Mouse (Mus musculus) hindbrain, embryonic 12.5 days (tissue): ENCODE results near the gene Zfp652. TPM values are rescaled to one million over a fixed set of nuclear protein-coding genes. Genes with fewer than 3 reads are reported as not detected.
"Not testable (repeated sequence)": the region's sequence is repeated elsewhere in the genome, so short reads cannot be mapped to it uniquely, and the experiment has no call there.

Source experiments
- ATAC-seq: fragments of 200-750 bp; cut with Nextera tagmentation; 2 replicates; pipeline ENCODE4 v1.8.0; 2017; ENCODE audit warnings: moderate TSS enrichment; ENCODE audit not compliant: low FRiP score
- H3K27ac ChIP-seq: fragments of 300-500 bp; sonication (generic); 2 replicates; pipeline ENCODE4 v1.5.1; 2016; ENCODE audit warnings: mild to moderate bottlenecking
- H3K27me3 ChIP-seq: fragments of 300-500 bp; sonication (generic); 2 replicates; pipeline ENCODE4 v1.6.1; 2016; ENCODE audit warnings: mild to moderate bottlenecking
- H3K36me3 ChIP-seq: fragments of 300-500 bp; sonication (generic); 2 replicates; pipeline ENCODE4 v1.6.1; 2016; ENCODE audit warnings: mild to moderate bottlenecking
- H3K4me1 ChIP-seq: fragments of 300-500 bp; sonication (generic); 2 replicates; pipeline ENCODE4 v1.6.1; 2016
- H3K4me2 ChIP-seq: fragments of 300-500 bp; sonication (generic); replicated peaks from 2 replicates; pipeline ENCODE4 v1.6.1; 2016; ENCODE audit warnings: mild to moderate bottlenecking
- H3K4me3 ChIP-seq: fragments of 300-500 bp; sonication (generic); 2 replicates; pipeline ENCODE4 v1.5.1; 2016; ENCODE audit warnings: mild to moderate bottlenecking
- H3K9ac ChIP-seq: fragments of 300-500 bp; sonication (generic); 2 replicates; pipeline ENCODE4 v1.6.1; 2016; ENCODE audit warnings: mild to moderate bottlenecking, moderate library complexity
- H3K9me3 ChIP-seq: fragments of 300-500 bp; sonication (generic); replicated peaks from 2 replicates; pipeline ENCODE4 v1.6.1; 2016; ENCODE audit warnings: mild to moderate bottlenecking
- WGBS: fragments of 180-500 bp; shearing (Covaris S2); methylation state at CpG from one replicate; pipeline ENCODE4 v1.1.7; 2016; 5-methylcytosine and 5-hydroxymethylcytosine counted together
- polyA plus RNA-seq: library from polyadenylated mRNA; unstranded; fragments of >200 nt; fragmentation: Nextera tagmentation; extraction: Ambion mirVana; gene quantifications from 2 replicates; pipeline ENCODE4 v1.2.1, GENCODE M21; 2016

The Zfp652 gene
- polyA plus RNA-seq, 1 experiment from 2014 or later, result 30.5 TPM

- no peak for ATAC-seq
- no peak overlapping the region for H3K4me3 ChIP-seq
- WGBS, result 82% methylated on average over 4 of the region's 4 CpGs
Measured at GRCm38 (mm10) chr11:95746821-95747220, 34.3 kb downstream of the Zfp652 start.

DNA sequence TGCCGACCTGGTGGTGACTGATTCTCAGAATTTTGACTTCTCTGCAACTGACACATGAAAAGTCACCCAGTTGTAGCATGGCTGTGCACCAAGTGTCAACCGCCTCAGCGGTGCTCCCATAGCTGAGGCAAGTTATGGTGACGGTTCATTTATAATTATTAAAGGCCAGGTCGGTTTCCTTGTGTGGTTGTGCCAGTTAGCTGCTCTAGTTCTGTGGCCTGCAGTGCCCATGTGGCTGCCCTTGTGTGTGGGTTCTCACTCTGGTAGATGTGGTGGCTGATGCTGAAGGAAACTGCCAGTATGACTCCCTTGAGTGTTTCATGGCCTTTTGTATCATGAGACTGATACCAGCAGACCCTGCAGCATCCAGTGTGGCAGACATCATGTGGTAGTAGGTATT, 35.9 kb downstream of the Zfp652 start:
- H3K4me2 ChIP-seq, result no peak overlapping the region
- no peaks in the 10 kb centered on the region for H3K27me3 ChIP-seq
- H3K9me3 ChIP-seq, result peaks cover 4% of the 10 kb centered on the region; the same call in 1 of the 2 replicates
- H3K4me3 ChIP-seq, result no peak overlapping the region
- no peaks in the 10 kb centered on the region for H3K4me1 ChIP-seq
- WGBS, result 91% methylated on average over 5 of the region's 5 CpGs
- H3K27ac ChIP-seq, result no peak overlapping the region
- no peak overlapping the region for H3K9ac ChIP-seq
- ATAC-seq, result no peak
- H3K36me3 ChIP-seq, result peaks cover 29% of the 10 kb centered on the region

More at GRCm38 (mm10) chr11:95746821-95747220, 34.3 kb downstream of the Zfp652 start:
- Histone ChIP-seq H3K9me3 (peaks cover 4% of the 10 kb centered on the region; the same call in 1 of the 2 replicates), H3K36me3 (peaks cover 24% of the 10 kb centered on the region), H3K4me2 (no peak overlapping the region), H3K27me3 (no peaks in the 10 kb centered on the region), H3K27ac (no peak overlapping the region), H3K4me1 (no peaks in the 10 kb centered on the region), H3K9ac (no peak overlapping the region)

- no peak for ATAC-seq
- H3K27me3 ChIP-seq, result no peaks in the 10 kb centered on the region
- H3K4me3 ChIP-seq, result no peak overlapping the region
- no peaks in the 10 kb centered on the region for H3K4me1 ChIP-seq
- WGBS, result 94% methylated on average over 15 of the region's 15 CpGs
- H3K36me3 ChIP-seq, result peaks cover 34% of the 10 kb centered on the region
- no peak overlapping the region for H3K27ac ChIP-seq
- no peak overlapping the region for H3K4me2 ChIP-seq
- H3K9ac ChIP-seq, result no peak overlapping the region
- peaks cover 4% of the 10 kb centered on the region; the same call in 1 of the 2 replicates for H3K9me3 ChIP-seq
Measured at GRCm38 (mm10) chr11:95749619-95750018, 37.1 kb downstream of the Zfp652 start.

- H3K4me3 ChIP-seq, result no peak overlapping the region
- peaks cover 3% of the 10 kb centered on the region; the same call in 1 of the 2 replicates for H3K9me3 ChIP-seq
- 8% methylated on average over 1 of the region's 1 CpGs for WGBS
- no peak overlapping the region for H3K9ac ChIP-seq
- H3K4me2 ChIP-seq, result no peak overlapping the region
- no peaks in the 10 kb centered on the region for H3K4me1 ChIP-seq
- peaks cover 35% of the 10 kb centered on the region for H3K36me3 ChIP-seq
- H3K27me3 ChIP-seq, result no peaks in the 10 kb centered on the region
- no peak for ATAC-seq
- no peak overlapping the region for H3K27ac ChIP-seq
Measured at GRCm38 (mm10) chr11:95750995-95751394, 38.5 kb downstream of the Zfp652 start.

GRCm38 (mm10) chr11:95755137-95755536, 42.7 kb downstream of the Zfp652 start:
- not testable (repeated sequence) for H3K9ac ChIP-seq, H3K27ac ChIP-seq, H3K27me3 ChIP-seq, H3K4me1 ChIP-seq, ATAC-seq, H3K4me2 ChIP-seq, H3K9me3 ChIP-seq, H3K4me3 ChIP-seq
- peaks cover 25% of the 10 kb centered on the region for H3K36me3 ChIP-seq
- 97% methylated on average over 4 of the region's 4 CpGs for WGBS

GRCm38 (mm10) chr11:95760521-95760920, 48.0 kb downstream of the Zfp652 start:
- no peak for ATAC-seq
- peaks cover 13% of the 10 kb centered on the region for H3K36me3 ChIP-seq
- H3K9ac ChIP-seq, result no peak overlapping the region
- no peaks in the 10 kb centered on the region for H3K4me1 ChIP-seq
- no peaks in the 10 kb centered on the region for H3K9me3 ChIP-seq
- H3K4me3 ChIP-seq, result no peak overlapping the region
- H3K4me2 ChIP-seq, result no peak overlapping the region
- no peaks in the 10 kb centered on the region for H3K27me3 ChIP-seq
- 92% methylated on average over 5 of the region's 5 CpGs for WGBS
- H3K27ac ChIP-seq, result no peak overlapping the region

- Histone ChIP-seq H3K4me2 (no peak overlapping the region), H3K36me3 (peaks cover 13% of the 10 kb centered on the region), H3K27me3 (no peaks in the 10 kb centered on the region), H3K9ac (no peak overlapping the region), H3K9me3 (no peaks in the 10 kb centered on the region), H3K4me1 (no peaks in the 10 kb centered on the region), H3K27ac (no peak overlapping the region), H3K4me3 (no peak overlapping the region)
- ATAC-seq, result no peak
- WGBS, result 90% methylated on average over 4 of the region's 4 CpGs
Measured at GRCm38 (mm10) chr11:95762996-95763395, 50.5 kb downstream of the Zfp652 start.

- H3K4me1 ChIP-seq, result no peaks in the 10 kb centered on the region
- ATAC-seq, result no peak
- H3K27me3 ChIP-seq, result no peaks in the 10 kb centered on the region
- no peak overlapping the region for H3K4me3 ChIP-seq
- 52% methylated on average over 8 of the region's 8 CpGs for whole genome bisulfite sequencing
- no peak overlapping the region for H3K9ac ChIP-seq
- no peak overlapping the region for H3K4me2 ChIP-seq
- H3K36me3 ChIP-seq, result peaks cover 18% of the 10 kb centered on the region
- H3K9me3 ChIP-seq, result no peaks in the 10 kb centered on the region
- H3K27ac ChIP-seq, result no peak overlapping the region
Measured at GRCm38 (mm10) chr11:95764806-95765205, 52.3 kb downstream of the Zfp652 start.

DNA sequence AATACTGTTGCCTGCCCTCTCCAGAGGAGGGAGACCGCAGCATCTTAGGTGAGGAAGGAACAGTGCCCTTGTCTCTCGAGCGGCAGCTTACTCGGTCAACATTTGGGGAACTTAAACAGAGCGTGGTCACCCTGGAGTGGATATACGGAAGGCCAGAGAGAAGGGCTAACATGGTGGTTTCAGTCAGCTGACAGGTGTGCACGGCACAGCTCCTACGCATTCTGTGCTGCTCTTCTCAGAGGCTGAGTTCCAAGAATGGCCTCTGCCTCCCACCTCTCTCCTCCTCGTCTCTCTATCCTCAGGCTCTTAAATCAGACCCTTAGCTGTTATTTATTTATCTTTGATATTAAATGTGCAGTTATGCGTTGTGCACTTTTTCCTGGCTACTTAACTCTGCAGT, 52.9 kb downstream of the Zfp652 start:
- Histone ChIP-seq H3K27me3 (no peaks in the 10 kb centered on the region), H3K9ac (no peak overlapping the region), H3K27ac (no peak overlapping the region), H3K4me1 (no peaks in the 10 kb centered on the region), H3K9me3 (no peaks in the 10 kb centered on the region), H3K36me3 (peaks cover 18% of the 10 kb centered on the region), H3K4me2 (no peak overlapping the region), H3K4me3 (no peak overlapping the region)
- ATAC-seq, result no peak
- 88% methylated on average over 10 of the region's 10 CpGs for WGBS

GRCm38 (mm10) chr11:95768244-95768643, 55.8 kb downstream of the Zfp652 start:
- 78% methylated on average over 6 of the region's 6 CpGs for WGBS
- H3K4me1 ChIP-seq, result no peaks in the 10 kb centered on the region
- no peak overlapping the region for H3K4me3 ChIP-seq
- no peak overlapping the region for H3K4me2 ChIP-seq
- H3K9me3 ChIP-seq, result no peaks in the 10 kb centered on the region
- peaks cover 16% of the 10 kb centered on the region for H3K36me3 ChIP-seq
- H3K27me3 ChIP-seq, result no peaks in the 10 kb centered on the region
- ATAC-seq, result no peak
- H3K9ac ChIP-seq, result no peak overlapping the region
- H3K27ac ChIP-seq, result no peak overlapping the region

GRCm38 (mm10) chr11:95769208-95769607, 56.7 kb downstream of the Zfp652 start:
- ATAC-seq, result no peak
- no peak overlapping the region for H3K4me3 ChIP-seq
- H3K4me1 ChIP-seq, result no peaks in the 10 kb centered on the region
- H3K27me3 ChIP-seq, result no peaks in the 10 kb centered on the region
- H3K9me3 ChIP-seq, result no peaks in the 10 kb centered on the region
- 89% methylated on average over 10 of the region's 10 CpGs for WGBS
- H3K27ac ChIP-seq, result no peak overlapping the region
- peaks cover 6% of the 10 kb centered on the region for H3K36me3 ChIP-seq
- no peak overlapping the region for H3K9ac ChIP-seq
- H3K4me2 ChIP-seq, result no peak overlapping the region

- no peaks in the 10 kb centered on the region for H3K4me1 ChIP-seq
- H3K27ac ChIP-seq, result no peak overlapping the region
- no peak for ATAC-seq
- H3K4me2 ChIP-seq, result no peak overlapping the region
- H3K4me3 ChIP-seq, result no peak overlapping the region
- H3K27me3 ChIP-seq, result no peaks in the 10 kb centered on the region
- no peaks in the 10 kb centered on the region for H3K9me3 ChIP-seq
- no peak overlapping the region for H3K9ac ChIP-seq
- peaks cover 5% of the 10 kb centered on the region; the same call in 1 of the 2 replicates for H3K36me3 ChIP-seq
- 60% methylated on average over 9 of the region's 9 CpGs for WGBS
Measured at GRCm38 (mm10) chr11:95770720-95771364, 58.4 kb downstream of the Zfp652 start.

GRCm38 (mm10) chr11:95771665-95772064, 59.2 kb downstream of the Zfp652 start:
- WGBS, result 88% methylated on average over 8 of the region's 8 CpGs
- no peak for ATAC-seq
- H3K9ac ChIP-seq, result no peak overlapping the region
- no peak overlapping the region for H3K4me2 ChIP-seq
- no peaks in the 10 kb centered on the region for H3K4me1 ChIP-seq
- H3K27me3 ChIP-seq, result no peaks in the 10 kb centered on the region
- H3K9me3 ChIP-seq, result no peaks in the 10 kb centered on the region
- H3K36me3 ChIP-seq, result peaks cover 5% of the 10 kb centered on the region; the same call in 1 of the 2 replicates
- H3K27ac ChIP-seq, result no peak overlapping the region
- H3K4me3 ChIP-seq, result no peak overlapping the region
